Mouse (Mus musculus): ENCODE measurements around the gene Itgb2.
A peak's percentile ranks its signal among the peaks of the same experiment; 100 is the strongest.

Itgb2 gene

DNA sequence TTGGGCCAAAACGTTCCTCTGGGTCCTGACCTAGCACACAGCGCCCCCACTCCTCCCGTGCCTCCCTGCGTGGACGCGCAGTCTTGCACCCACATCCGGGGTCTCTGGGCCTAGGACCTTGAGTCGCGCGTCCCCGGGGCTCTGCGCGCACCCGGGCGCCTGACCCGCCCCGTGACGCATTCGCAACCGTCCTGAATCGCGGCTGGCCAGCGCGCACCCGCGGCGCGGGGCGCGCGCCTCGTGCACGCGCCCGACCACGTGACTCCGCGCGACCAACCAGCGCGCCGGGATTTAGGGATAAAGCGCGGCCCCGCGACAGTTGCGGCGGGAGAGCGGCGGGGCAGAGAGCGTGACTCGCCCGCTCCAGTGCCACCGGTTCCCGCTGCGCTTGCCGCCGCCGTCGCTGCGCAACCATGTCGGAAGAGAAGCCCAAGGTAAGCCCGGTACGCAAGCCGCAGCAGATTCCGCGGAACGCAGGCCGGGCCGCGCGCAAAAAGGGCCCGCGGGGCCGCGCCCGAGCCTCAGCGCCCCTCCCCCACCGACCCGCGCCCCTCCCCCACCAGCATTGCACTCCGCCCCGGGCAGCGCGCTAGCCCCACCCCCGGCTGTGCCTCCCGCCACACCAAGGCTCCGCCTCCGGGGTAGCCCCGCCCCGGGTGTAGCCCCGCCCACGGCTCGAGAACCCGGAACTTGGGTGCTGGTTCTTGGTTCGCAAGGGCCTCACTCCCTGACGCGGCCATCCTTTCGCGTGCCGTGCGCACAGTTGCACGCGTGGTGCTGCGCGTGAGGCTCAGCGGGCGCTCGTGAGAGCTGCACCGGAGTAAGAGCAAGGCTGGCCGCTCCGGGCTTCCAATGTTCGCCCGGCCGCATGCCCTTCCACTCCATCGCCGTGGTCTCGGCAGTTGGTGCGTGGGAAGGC is 76.1 kb downstream of the Itgb2 start, which contains the start of the genes Sumo3 and Gm49325:
Sumo3 (plus strand) TSS at position 190 of the 919 bp plus-strand sequence.
Gm49325 (plus strand) TSS at position 290 of the 919 bp plus-strand sequence.
- peak within 1 kb of the TSS; percentile 97 for H3K4me3 ChIP-seq (replicated peaks; ENCODE audit: low read length)
- peaks cover 88% of the 10 kb centered on the region for H3K4me1 ChIP-seq (replicated peaks; ENCODE audit: low read depth, low read length)
- no peaks in the 10 kb centered on the region for H3K27me3 ChIP-seq (ENCODE audit: insufficient read depth, low read length)
- H3K9me3 ChIP-seq (ENCODE audit: low read length) = no peaks in the 10 kb centered on the region
- peaks cover 38% of the 10 kb centered on the region for H3K36me3 ChIP-seq (ENCODE audit: insufficient read depth, low read length)
- TF ChIP-seq NANOG (IDR thresholded peaks at IDR 0.05; ENCODE audit: borderline replicate concordance, low read length) = no peak
- no peak for TF ChIP-seq POU5F1 (IDR thresholded peaks at IDR 0.05; ENCODE audit: borderline replicate concordance, low read length)
- no peak for TF ChIP-seq CTCF (conservative IDR thresholded peaks at IDR 0.05; ENCODE audit: low read length)

DNA sequence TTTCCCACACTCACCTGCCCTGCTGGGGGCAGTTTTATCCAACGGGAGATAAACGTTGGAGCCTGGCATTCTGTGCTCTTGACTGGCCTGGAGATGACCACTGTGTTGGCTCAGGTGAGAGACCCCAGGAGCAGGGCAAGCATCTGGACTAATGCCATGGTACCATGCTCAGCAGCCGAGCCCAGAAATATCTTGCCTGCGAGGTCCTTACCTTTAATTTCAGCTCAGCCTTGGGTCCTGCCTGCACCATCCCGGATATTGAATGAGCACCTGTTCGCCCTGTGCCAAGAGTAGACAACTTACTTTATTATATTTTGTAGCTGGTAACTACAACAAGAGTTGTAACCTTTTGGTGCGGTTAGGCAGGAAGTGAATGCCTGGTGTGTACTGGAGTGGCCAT is 76.8 kb downstream of the Itgb2 start:
- H3K27me3 ChIP-seq (ENCODE audit: insufficient read depth, low read length) = no peaks in the 10 kb centered on the region
- H3K4me1 ChIP-seq (replicated peaks; ENCODE audit: low read depth, low read length) = peaks cover 88% of the 10 kb centered on the region
- H3K4me3 ChIP-seq (replicated peaks; ENCODE audit: low read length) = peak overlapping the region; percentile 97
- TF ChIP-seq NANOG (IDR thresholded peaks at IDR 0.05; ENCODE audit: borderline replicate concordance, low read length) (no peak), CTCF (conservative IDR thresholded peaks at IDR 0.05; ENCODE audit: low read length) (no peak), POU5F1 (IDR thresholded peaks at IDR 0.05; ENCODE audit: borderline replicate concordance, low read length) (no peak)
- no peaks in the 10 kb centered on the region for H3K9me3 ChIP-seq (ENCODE audit: low read length)
- peaks cover 45% of the 10 kb centered on the region for H3K36me3 ChIP-seq (ENCODE audit: insufficient read depth, low read length)

DNA sequence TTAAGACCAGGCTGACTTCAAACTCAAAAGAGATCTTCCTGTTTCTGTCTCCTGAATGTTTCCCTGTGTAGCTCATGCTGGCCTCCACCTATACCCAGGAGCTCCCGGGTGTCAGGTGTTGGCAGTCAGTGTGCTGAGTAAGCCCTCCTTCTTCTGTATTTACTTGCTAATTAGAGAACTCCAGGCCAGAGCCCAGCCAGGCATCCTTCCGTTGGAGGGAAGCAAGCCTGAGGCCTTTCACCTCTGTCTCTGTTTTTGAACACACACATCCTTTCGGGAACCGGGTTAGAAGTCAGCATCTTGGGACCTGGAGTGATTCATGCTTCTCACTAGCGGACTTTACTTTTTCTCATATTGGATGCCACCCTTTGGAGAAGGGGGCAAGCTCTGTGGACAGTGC is 77.4 kb downstream of the Itgb2 start:
- H3K36me3 ChIP-seq (ENCODE audit: insufficient read depth, low read length) = peaks cover 51% of the 10 kb centered on the region
- no peaks in the 10 kb centered on the region for H3K9me3 ChIP-seq (ENCODE audit: low read length)
- peak overlapping the region; percentile 97 for H3K4me3 ChIP-seq (replicated peaks; ENCODE audit: low read length)
- peaks cover 88% of the 10 kb centered on the region for H3K4me1 ChIP-seq (replicated peaks; ENCODE audit: low read depth, low read length)
- TF ChIP-seq CTCF (conservative IDR thresholded peaks at IDR 0.05; ENCODE audit: low read length) (no peak), NANOG (IDR thresholded peaks at IDR 0.05; ENCODE audit: borderline replicate concordance, low read length) (no peak), POU5F1 (IDR thresholded peaks at IDR 0.05; ENCODE audit: borderline replicate concordance, low read length) (no peak)
- H3K27me3 ChIP-seq (ENCODE audit: insufficient read depth, low read length) = no peaks in the 10 kb centered on the region

DNA sequence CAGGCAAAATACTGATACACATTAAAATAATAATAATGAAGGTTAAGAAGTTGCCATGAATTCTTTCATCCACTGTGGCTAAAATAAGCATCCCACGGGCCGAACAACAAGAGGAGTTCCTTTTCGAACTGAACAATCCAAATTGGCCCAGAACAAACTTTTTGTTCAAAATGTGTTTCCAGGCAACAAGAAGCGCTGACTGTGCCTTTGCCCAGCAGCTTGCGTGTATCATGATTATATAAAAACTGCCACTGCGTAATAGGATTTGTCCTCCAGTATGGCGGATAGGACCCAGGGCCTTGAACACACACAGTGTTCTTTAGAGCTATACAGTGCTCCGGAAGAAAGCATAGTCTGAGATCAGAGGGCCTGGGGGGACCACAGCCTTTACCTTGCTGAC is 78.5 kb downstream of the Itgb2 start:
- peaks cover 87% of the 10 kb centered on the region for H3K4me1 ChIP-seq (replicated peaks; ENCODE audit: low read depth, low read length)
- H3K9me3 ChIP-seq (ENCODE audit: low read length) = no peaks in the 10 kb centered on the region
- peaks cover 62% of the 10 kb centered on the region for H3K36me3 ChIP-seq (ENCODE audit: insufficient read depth, low read length)
- H3K4me3 ChIP-seq (replicated peaks; ENCODE audit: low read length) = peak overlapping the region; percentile 97
- TF ChIP-seq POU5F1 (IDR thresholded peaks at IDR 0.05; ENCODE audit: borderline replicate concordance, low read length) = no peak
- TF ChIP-seq CTCF (conservative IDR thresholded peaks at IDR 0.05; ENCODE audit: low read length) = no peak
- TF ChIP-seq NANOG (IDR thresholded peaks at IDR 0.05; ENCODE audit: borderline replicate concordance, low read length) = no peak
- H3K27me3 ChIP-seq (ENCODE audit: insufficient read depth, low read length) = no peaks in the 10 kb centered on the region

DNA sequence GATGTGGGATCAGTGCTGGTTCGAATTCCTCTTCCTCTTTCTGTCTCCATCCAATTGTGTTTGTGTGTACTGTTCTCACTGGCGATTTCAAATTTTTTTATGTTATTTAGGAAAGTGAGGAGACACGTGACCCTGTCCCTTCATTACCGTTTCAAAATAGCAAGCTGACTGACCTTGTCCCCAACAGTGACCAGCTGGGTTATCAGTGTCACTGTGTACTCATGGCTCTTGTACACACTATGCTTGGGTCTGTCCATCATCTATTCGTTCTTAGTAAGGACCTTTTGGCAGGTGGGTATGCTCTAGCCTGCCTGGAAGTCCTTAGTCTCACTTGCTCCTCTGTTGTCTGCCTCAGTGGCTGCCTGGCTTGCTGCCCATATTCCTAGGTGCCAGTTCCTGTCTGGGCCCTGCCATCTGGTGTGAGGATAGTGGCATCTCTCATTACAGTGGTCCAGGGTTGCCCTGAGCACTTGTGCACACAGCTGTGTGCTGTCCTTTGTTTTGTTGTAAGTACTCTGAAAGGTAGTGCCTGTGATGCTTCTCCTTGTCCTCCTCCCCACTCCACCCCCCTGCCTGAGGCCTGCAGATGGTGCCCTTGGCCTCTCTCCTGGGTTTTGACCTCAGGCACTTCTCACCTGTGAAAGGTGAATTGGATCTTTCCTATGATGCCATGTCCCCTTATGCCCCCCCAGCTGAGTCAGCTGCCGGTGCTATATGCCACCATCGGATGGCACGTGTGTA is 80.3 kb downstream of the Itgb2 start:
- no peaks in the 10 kb centered on the region for H3K9me3 ChIP-seq (ENCODE audit: low read length)
- TF ChIP-seq CTCF (conservative IDR thresholded peaks at IDR 0.05; ENCODE audit: low read length) = no peak
- TF ChIP-seq NANOG (IDR thresholded peaks at IDR 0.05; ENCODE audit: borderline replicate concordance, low read length) = no peak
- no peak for TF ChIP-seq POU5F1 (IDR thresholded peaks at IDR 0.05; ENCODE audit: borderline replicate concordance, low read length)
- peaks cover 80% of the 10 kb centered on the region for H3K36me3 ChIP-seq (ENCODE audit: insufficient read depth, low read length)
- no peaks in the 10 kb centered on the region for H3K27me3 ChIP-seq (ENCODE audit: insufficient read depth, low read length)
- H3K4me1 ChIP-seq (replicated peaks; ENCODE audit: low read depth, low read length) = peaks cover 77% of the 10 kb centered on the region
- peak overlapping the region; percentile 57 for H3K4me3 ChIP-seq (replicated peaks; ENCODE audit: low read length)

DNA sequence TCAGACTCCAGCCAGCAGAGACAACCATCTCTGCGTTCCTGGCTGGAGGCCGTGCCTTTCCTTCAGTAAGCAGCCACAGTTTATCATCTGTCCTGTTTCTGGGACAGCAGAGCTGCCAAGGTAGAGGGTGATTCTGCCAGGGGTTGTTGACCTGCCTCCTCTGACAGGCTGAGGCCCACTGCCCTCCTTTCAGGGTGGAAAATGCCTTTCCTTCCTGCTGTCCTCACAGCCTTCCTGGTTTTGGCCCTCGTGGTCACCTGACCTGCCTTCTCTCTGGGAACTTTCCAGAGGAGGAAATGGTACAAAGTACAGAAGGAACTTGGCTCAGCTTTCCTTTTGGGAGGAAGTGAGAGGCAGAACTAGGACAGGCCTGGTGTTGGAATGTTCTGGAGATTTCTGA is 83.4 kb downstream of the Itgb2 start:
- Histone ChIP-seq H3K4me1 (replicated peaks; ENCODE audit: low read depth, low read length) (peaks cover 67% of the 10 kb centered on the region), H3K4me3 (replicated peaks; ENCODE audit: low read length) (no peak overlapping the region), H3K9me3 (ENCODE audit: low read length) (no peaks in the 10 kb centered on the region), H3K27me3 (ENCODE audit: insufficient read depth, low read length) (no peaks in the 10 kb centered on the region), H3K36me3 (ENCODE audit: insufficient read depth, low read length) (peaks cover 97% of the 10 kb centered on the region)
- no peak for TF ChIP-seq CTCF (conservative IDR thresholded peaks at IDR 0.05; ENCODE audit: low read length)
- TF ChIP-seq POU5F1 (IDR thresholded peaks at IDR 0.05; ENCODE audit: borderline replicate concordance, low read length) = no peak
- no peak for TF ChIP-seq NANOG (IDR thresholded peaks at IDR 0.05; ENCODE audit: borderline replicate concordance, low read length)

Data from E14TG2a.4 (cell line).